Mouse (Mus musculus): Measurements from ENCODE around the gene Aldh18a1. TPM values are rescaled to one million over a fixed set of nuclear protein-coding genes. Genes with fewer than 3 reads are reported as not detected.

Aldh18a1 gene
- polyA plus RNA-seq, 1 experiment from 2014 or later = 45.5 TPM

DNA sequence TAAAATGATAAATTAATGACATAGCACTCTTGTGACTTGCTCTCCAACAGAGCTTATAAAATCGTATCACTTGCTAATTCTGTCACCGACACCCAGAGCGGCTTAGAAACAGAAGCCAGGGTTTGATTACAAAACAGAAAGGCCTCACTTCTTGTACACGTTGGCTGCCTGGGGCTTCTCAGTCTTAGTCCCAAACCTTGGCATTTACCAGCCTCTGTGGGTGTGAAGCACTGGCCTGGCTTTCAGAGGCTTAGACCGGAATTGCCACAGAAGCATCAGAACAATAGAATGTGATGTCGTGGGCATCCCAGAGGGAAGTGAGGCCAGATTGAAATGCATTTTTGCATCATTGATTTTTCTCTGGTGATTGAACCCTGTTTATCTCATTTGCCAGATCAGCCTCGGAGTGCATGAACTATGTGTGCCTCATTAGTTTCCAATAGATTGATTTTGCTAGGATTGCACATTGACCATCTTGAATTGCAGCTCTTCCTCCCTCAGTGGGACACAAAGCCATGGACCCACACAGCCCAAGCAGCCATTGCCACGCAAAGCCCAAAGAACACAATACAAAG lies 64.7 kb downstream of the Aldh18a1 start:
- Histone ChIP-seq H3K27me3 (ENCODE audit: control insufficient read depth, insufficient read depth, low read length) (no peaks in the 10 kb centered on the region), H3K4me1 (replicated peaks; ENCODE audit: control insufficient read depth, insufficient read depth, low read length) (no peaks in the 10 kb centered on the region), H3K9me3 (ENCODE audit: control insufficient read depth, low read length) (no peaks in the 10 kb centered on the region), H3K9ac (no peak overlapping the region), H3K4me2 (replicated peaks) (no peak overlapping the region), H3K4me3 (replicated peaks; ENCODE audit: low read length) (no peak overlapping the region), H3K36me3 (replicated peaks; ENCODE audit: control insufficient read depth, insufficient read depth) (no peaks in the 10 kb centered on the region), H3K27ac (peak overlapping the region; percentile 7; the same call in 1 of the 2 replicates)
- WGBS = 45% methylated on average over 8 of the region's 8 CpGs
- DNase-seq (ENCODE audit: low spot score) (no peak), ATAC-seq (ENCODE audit: low FRiP score) (no peak)

DNA sequence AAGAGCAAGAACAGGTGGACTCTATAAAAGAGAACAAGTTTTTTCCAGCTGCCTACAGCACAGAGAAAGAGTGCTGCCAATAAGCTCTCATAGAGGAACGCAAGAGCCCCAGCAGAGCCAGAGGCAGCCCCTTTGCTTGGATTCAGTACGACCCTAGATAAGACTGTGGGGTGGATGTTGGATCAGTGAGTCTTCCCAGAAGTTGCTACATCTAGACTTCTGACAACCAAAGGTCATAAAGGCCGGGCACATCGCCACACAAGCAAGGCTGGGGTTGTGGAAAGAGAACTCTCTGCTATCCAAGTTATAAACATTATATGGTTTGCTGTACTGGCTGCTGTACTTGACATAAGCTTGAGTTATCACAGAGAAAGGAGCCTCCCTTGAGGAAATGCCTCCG lies 67.9 kb downstream of the Aldh18a1 start:
- Histone ChIP-seq H3K27ac (no peak overlapping the region), H3K4me3 (replicated peaks; ENCODE audit: low read length) (no peak overlapping the region)

DNA sequence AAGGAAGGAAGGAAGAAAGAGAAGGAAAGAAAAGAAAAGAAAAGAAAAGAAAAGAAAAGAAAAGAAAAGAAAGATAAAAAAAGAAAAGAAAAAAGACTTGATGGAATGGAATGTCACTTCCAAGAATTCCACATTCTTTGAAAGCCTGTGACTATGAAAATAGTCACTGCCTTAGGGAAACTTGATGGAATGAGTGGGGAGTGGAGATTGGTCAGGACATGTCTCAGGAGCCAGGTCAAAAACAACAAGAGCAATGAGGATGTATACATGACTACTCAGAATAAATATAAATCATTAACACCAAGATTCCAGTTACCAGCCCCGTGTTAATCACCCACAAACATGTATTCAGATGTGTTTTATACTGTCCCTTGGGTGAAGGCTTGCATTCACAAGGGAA lies 69.6 kb downstream of the Aldh18a1 start:
- DNase-seq (ENCODE audit: low spot score) (no peak), ATAC-seq (ENCODE audit: low FRiP score) (no peak)
- Histone ChIP-seq H3K4me3 (replicated peaks; ENCODE audit: low read length) (no peak overlapping the region), H3K4me1 (replicated peaks; ENCODE audit: control insufficient read depth, insufficient read depth, low read length) (no peaks in the 10 kb centered on the region), H3K27ac (no peak overlapping the region), H3K9me3 (ENCODE audit: control insufficient read depth, low read length) (no peaks in the 10 kb centered on the region), H3K4me2 (replicated peaks) (no peak overlapping the region), H3K27me3 (ENCODE audit: control insufficient read depth, insufficient read depth, low read length) (no peaks in the 10 kb centered on the region), H3K36me3 (replicated peaks; ENCODE audit: control insufficient read depth, insufficient read depth) (no peaks in the 10 kb centered on the region), H3K9ac (no peak overlapping the region)
- whole genome bisulfite sequencing = 73% methylated on average over 1 of the region's 1 CpGs

More for the DNA sequence above, 67.9 kb downstream of the Aldh18a1 start:
- Histone ChIP-seq H3K4me2 (replicated peaks) (no peak overlapping the region), H3K27me3 (ENCODE audit: control insufficient read depth, insufficient read depth, low read length) (no peaks in the 10 kb centered on the region), H3K9me3 (ENCODE audit: control insufficient read depth, low read length) (no peaks in the 10 kb centered on the region), H3K4me1 (replicated peaks; ENCODE audit: control insufficient read depth, insufficient read depth, low read length) (no peaks in the 10 kb centered on the region), H3K9ac (no peak overlapping the region), H3K36me3 (replicated peaks; ENCODE audit: control insufficient read depth, insufficient read depth) (no peaks in the 10 kb centered on the region)
- ATAC-seq (ENCODE audit: low FRiP score) (no peak), DNase-seq (ENCODE audit: low spot score) (no peak)
- WGBS = 88% methylated on average over 5 of the region's 5 CpGs

DNA sequence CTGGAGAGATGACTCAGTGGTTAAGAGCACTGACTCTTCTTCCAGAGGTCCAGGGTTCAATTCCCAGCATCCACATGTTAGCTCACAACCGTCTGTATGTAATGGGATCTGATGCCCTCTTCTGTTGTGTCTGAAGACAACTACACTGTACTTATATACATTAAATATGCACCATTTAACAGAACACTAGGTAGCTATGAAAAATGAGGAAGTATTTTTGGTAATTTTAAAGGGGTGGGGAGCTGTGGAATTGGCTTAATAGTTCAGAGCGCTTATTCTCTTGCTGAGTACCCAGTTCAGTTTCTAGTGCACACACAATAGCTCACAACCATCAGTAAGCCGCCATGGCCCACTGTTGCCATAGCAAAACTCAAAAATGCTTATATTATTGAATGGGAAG lies 72.7 kb downstream of the Aldh18a1 start:
- H3K27me3 ChIP-seq (ENCODE audit: control insufficient read depth, insufficient read depth, low read length) = no peaks in the 10 kb centered on the region
- H3K36me3 ChIP-seq (replicated peaks; ENCODE audit: control insufficient read depth, insufficient read depth) = no peaks in the 10 kb centered on the region
- H3K4me1 ChIP-seq (replicated peaks; ENCODE audit: control insufficient read depth, insufficient read depth, low read length) = peaks cover 14% of the 10 kb centered on the region
- ATAC-seq (ENCODE audit: low FRiP score) = no peak
- H3K27ac ChIP-seq = no peak overlapping the region
- H3K4me3 ChIP-seq (replicated peaks; ENCODE audit: low read length) = no peak overlapping the region
- no peak overlapping the region for H3K4me2 ChIP-seq (replicated peaks)
- no peak for DNase-seq (ENCODE audit: low spot score)
- no peak overlapping the region for H3K9ac ChIP-seq
- no peaks in the 10 kb centered on the region for H3K9me3 ChIP-seq (ENCODE audit: control insufficient read depth, low read length)
- 88% methylated on average over 3 of the region's 3 CpGs for WGBS

GRCm38 (mm10) chr19:40514376-40514775 lies 73.9 kb downstream of the Aldh18a1 start:
- H3K27ac ChIP-seq = no peak overlapping the region
- no peak overlapping the region for H3K9ac ChIP-seq
- peaks cover 26% of the 10 kb centered on the region for H3K4me1 ChIP-seq (replicated peaks; ENCODE audit: control insufficient read depth, insufficient read depth, low read length)
- H3K27me3 ChIP-seq (ENCODE audit: control insufficient read depth, insufficient read depth, low read length) = no peaks in the 10 kb centered on the region
- ATAC-seq (ENCODE audit: low FRiP score) (no peak), DNase-seq (ENCODE audit: low spot score) (no peak)
- 85% methylated on average over 7 of the region's 7 CpGs for WGBS
- no peaks in the 10 kb centered on the region for H3K9me3 ChIP-seq (ENCODE audit: control insufficient read depth, low read length)
- H3K4me3 ChIP-seq (replicated peaks; ENCODE audit: low read length) = no peak overlapping the region
- H3K4me2 ChIP-seq (replicated peaks) = no peak overlapping the region
- no peaks in the 10 kb centered on the region for H3K36me3 ChIP-seq (replicated peaks; ENCODE audit: control insufficient read depth, insufficient read depth)

- peak within 1 kb of the TSS; percentile 60 for H3K4me2 ChIP-seq (replicated peaks)
- H3K27me3 ChIP-seq (ENCODE audit: control insufficient read depth, insufficient read depth, low read length) = no peaks in the 10 kb centered on the region
- under 1% methylated on average over 48 of the region's 51 CpGs for WGBS
- H3K27ac ChIP-seq = peak within 1 kb of the TSS; percentile 91
- H3K4me1 ChIP-seq (replicated peaks; ENCODE audit: control insufficient read depth, insufficient read depth, low read length) = peaks cover 26% of the 10 kb centered on the region
- DNase-seq (ENCODE audit: low spot score) (peak; percentile 95), ATAC-seq (ENCODE audit: low FRiP score) (peak; percentile 98)
- H3K4me3 ChIP-seq (replicated peaks; ENCODE audit: low read length) = peak within 1 kb of the TSS; percentile 78
- no peaks in the 10 kb centered on the region for H3K9me3 ChIP-seq (ENCODE audit: control insufficient read depth, low read length)
- peak within 1 kb of the TSS; percentile 83 for H3K9ac ChIP-seq
- H3K36me3 ChIP-seq (replicated peaks; ENCODE audit: control insufficient read depth, insufficient read depth) = no peaks in the 10 kb centered on the region
Observed at GRCm38 (mm10) chr19:40513632-40514078, 74.6 kb downstream of the Aldh18a1 start, which contains the start of gene Sorbs1. Sorbs1 (minus strand) TSS chr19:40513779.

DNA sequence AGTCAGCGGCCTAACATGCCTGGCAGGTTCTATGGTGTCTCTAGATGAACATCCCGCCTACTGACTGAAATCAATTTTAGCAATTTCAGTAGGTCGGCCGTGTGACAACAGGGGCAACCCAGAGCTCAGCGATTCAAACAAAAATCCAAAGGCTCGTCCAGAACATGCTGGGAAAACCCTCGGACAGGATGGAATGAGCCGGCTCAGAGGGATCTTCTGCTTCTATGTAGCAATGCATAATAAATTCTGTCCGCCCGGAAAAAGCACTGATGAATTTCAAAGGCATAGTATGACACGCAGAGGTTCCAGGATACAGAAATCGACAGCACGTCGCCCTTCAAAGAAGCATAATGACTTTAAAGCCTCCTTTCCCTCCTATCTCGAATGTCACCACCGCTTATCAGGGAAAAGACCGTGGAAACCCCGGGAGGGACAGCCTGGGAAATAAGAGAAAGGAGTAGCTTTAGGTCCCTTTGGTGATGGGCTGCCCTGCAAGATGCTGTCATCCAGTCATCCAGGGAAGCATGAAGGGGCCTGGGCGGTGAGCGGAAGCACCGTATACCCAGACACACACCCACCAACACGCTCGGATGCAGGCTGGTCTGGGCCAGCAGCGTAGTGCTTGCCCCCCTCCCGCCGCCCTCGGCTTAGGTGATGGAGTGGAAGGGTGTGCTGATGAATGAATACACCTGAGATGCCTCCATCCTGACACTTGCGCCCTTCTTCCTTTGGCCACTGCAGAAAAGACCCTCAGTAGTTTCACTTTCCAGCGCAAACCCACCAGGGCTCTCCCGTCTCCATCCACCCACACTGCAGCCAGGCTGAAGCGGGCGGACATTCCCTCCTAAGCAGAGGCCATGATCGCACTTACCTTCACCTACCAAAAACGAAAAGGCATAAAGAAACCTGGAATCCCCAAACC lies 75.5 kb downstream of the Aldh18a1 start:
- WGBS = under 1% methylated on average over 33 of the region's 34 CpGs
- Histone ChIP-seq H3K4me3 (replicated peaks; ENCODE audit: low read length) (peak overlapping the region; percentile 78), H3K27ac (peak overlapping the region; percentile 91), H3K4me2 (replicated peaks) (peak overlapping the region; percentile 60), H3K4me1 (replicated peaks; ENCODE audit: control insufficient read depth, insufficient read depth, low read length) (peaks cover 26% of the 10 kb centered on the region), H3K27me3 (ENCODE audit: control insufficient read depth, insufficient read depth, low read length) (no peaks in the 10 kb centered on the region), H3K9me3 (ENCODE audit: control insufficient read depth, low read length) (no peaks in the 10 kb centered on the region), H3K9ac (peak overlapping the region; percentile 83), H3K36me3 (replicated peaks; ENCODE audit: control insufficient read depth, insufficient read depth) (no peaks in the 10 kb centered on the region)
- DNase-seq (ENCODE audit: low spot score) = peak; percentile 33
- ATAC-seq (ENCODE audit: low FRiP score) = peak; percentile 41

- WGBS = 19% methylated on average over 5 of the region's 5 CpGs
Observed at GRCm38 (mm10) chr19:40511679-40512309, 76.5 kb downstream of the Aldh18a1 start.

GRCm38 (mm10) chr19:40511100-40511439 lies 77.2 kb downstream of the Aldh18a1 start:
- H3K27ac ChIP-seq = no peak overlapping the region
- H3K4me2 ChIP-seq (replicated peaks) = peak overlapping the region; percentile 60
- no peaks in the 10 kb centered on the region for H3K27me3 ChIP-seq (ENCODE audit: control insufficient read depth, insufficient read depth, low read length)
- no peaks in the 10 kb centered on the region for H3K9me3 ChIP-seq (ENCODE audit: control insufficient read depth, low read length)
- H3K4me3 ChIP-seq (replicated peaks; ENCODE audit: low read length) = peak overlapping the region; percentile 78
- 65% methylated on average over 8 of the region's 8 CpGs for WGBS
- DNase-seq (ENCODE audit: low spot score) (no peak), ATAC-seq (ENCODE audit: low FRiP score) (no peak)
- peaks cover 26% of the 10 kb centered on the region for H3K4me1 ChIP-seq (replicated peaks; ENCODE audit: control insufficient read depth, insufficient read depth, low read length)
- H3K9ac ChIP-seq = peak overlapping the region; percentile 39; the same call in 1 of the 2 replicates
- no peaks in the 10 kb centered on the region for H3K36me3 ChIP-seq (replicated peaks; ENCODE audit: control insufficient read depth, insufficient read depth)

More at GRCm38 (mm10) chr19:40511679-40512309, 76.5 kb downstream of the Aldh18a1 start:
- no peak for DNase-seq (ENCODE audit: low spot score)
- Histone ChIP-seq H3K27me3 (ENCODE audit: control insufficient read depth, insufficient read depth, low read length) (no peaks in the 10 kb centered on the region), H3K4me1 (replicated peaks; ENCODE audit: control insufficient read depth, insufficient read depth, low read length) (peaks cover 26% of the 10 kb centered on the region), H3K4me3 (replicated peaks; ENCODE audit: low read length) (peak overlapping the region; percentile 78), H3K36me3 (replicated peaks; ENCODE audit: control insufficient read depth, insufficient read depth) (no peaks in the 10 kb centered on the region), H3K4me2 (replicated peaks) (peak overlapping the region; percentile 60), H3K27ac (peak overlapping the region; percentile 91), H3K9me3 (ENCODE audit: control insufficient read depth, low read length) (no peaks in the 10 kb centered on the region), H3K9ac (peak overlapping the region; percentile 83)
- no peak for ATAC-seq (ENCODE audit: low FRiP score)

Measured in hindbrain, embryonic 14.5 days (tissue).